Mouse (Mus musculus): Measurements from ENCODE around the gene Olfr1373. TPM values are rescaled to one million over a fixed set of nuclear protein-coding genes. Genes with fewer than 3 reads are reported as not detected.
A peak's percentile ranks its signal among the peaks of the same experiment; 100 is the strongest.
"Not testable (repeated sequence)": the region's sequence is repeated elsewhere in the genome, so short reads cannot be mapped to it uniquely, and the experiment has no call there.

The Olfr1373 gene
- total and polyA plus RNA-seq, 3 experiments = not detected

DNA sequence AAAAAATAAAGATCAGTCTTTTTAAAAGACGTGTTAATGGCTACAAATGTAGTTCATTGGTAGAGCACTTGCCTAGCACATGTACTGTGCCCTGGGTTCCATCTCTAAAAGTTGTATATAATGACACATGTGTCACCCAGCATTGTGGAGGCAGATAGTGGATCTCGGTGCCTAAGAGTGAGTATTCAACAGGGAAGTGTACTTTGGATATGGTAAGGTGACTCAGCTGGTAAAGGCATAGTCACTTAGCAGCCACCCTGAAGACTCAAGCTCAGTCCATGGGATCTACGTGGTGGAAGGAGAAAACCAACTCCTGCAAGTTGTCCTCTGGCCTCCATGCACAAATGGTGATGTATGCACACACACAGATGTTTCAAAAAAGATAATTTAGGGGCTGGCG, 20.9 kb downstream of the Olfr1373 start:
- H3K4me1 ChIP-seq (ENCODE audit: insufficient read depth, low read depth, low read length) = peaks cover 3% of the 10 kb centered on the region; the same call in 1 of the 2 replicates
- TF ChIP-seq GATA1 (IDR thresholded peaks at IDR 0.05; ENCODE audit: borderline replicate concordance, low read length) (no peak), GATA2 (IDR thresholded peaks at IDR 0.05; ENCODE audit: borderline replicate concordance, low read depth, low read length) (no peak), CTCF (IDR thresholded peaks at IDR 0.05; ENCODE audit: low read depth, low read length) (no peak), TAL1 (conservative IDR thresholded peaks at IDR 0.05; ENCODE audit: low read depth, low read length) (no peak), POLR2AphosphoS5 (IDR thresholded peaks at IDR 0.05; ENCODE audit: insufficient replicate concordance, low read depth, low read length) (no peak)
- ATAC-seq (ENCODE audit: extremely low read depth, insufficient number of reproducible peaks, low FRiP score, poor library complexity, severe bottlenecking) (no peak), DNase-seq (ENCODE audit: low spot score) (no peak)
- H3K27me3 ChIP-seq (ENCODE audit: insufficient read depth, low read length) = no peaks in the 10 kb centered on the region
- H3K9me3 ChIP-seq (replicated peaks) = no peaks in the 10 kb centered on the region
- H3K36me3 ChIP-seq (replicated peaks) = peaks cover 92% of the 10 kb centered on the region
- H3K4me3 ChIP-seq (ENCODE audit: low read depth, low read length) = no peak overlapping the region

DNA sequence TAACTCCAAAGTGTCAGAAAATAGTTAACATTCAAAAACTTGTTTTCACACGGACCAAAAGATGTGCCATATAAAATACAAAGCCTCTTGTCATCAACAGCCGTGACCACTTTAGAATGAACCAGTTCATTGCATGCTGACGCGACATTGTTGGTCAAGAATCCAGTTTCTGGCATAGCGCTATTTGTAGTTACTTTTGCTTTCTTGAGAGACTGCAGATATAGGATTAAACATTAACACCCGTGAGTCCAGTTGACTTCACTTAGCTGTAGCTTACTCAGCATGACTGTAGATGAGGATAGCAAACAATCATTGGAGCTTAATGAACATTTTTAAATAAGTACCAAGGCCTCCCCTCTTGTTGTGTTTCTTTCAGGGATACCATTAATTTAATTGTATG, 23.3 kb downstream of the Olfr1373 start:
- Histone ChIP-seq H3K9me3 (replicated peaks) (no peaks in the 10 kb centered on the region), H3K36me3 (replicated peaks) (peaks cover 94% of the 10 kb centered on the region), H3K4me3 (ENCODE audit: low read depth, low read length) (no peak overlapping the region), H3K27me3 (ENCODE audit: insufficient read depth, low read length) (no peaks in the 10 kb centered on the region), H3K4me1 (ENCODE audit: insufficient read depth, low read depth, low read length) (peaks cover 3% of the 10 kb centered on the region; the same call in 1 of the 2 replicates)
- DNase-seq (ENCODE audit: low spot score) (no peak), ATAC-seq (ENCODE audit: extremely low read depth, insufficient number of reproducible peaks, low FRiP score, poor library complexity, severe bottlenecking) (no peak)
- TF ChIP-seq GATA2 (IDR thresholded peaks at IDR 0.05; ENCODE audit: borderline replicate concordance, low read depth, low read length) (no peak), GATA1 (IDR thresholded peaks at IDR 0.05; ENCODE audit: borderline replicate concordance, low read length) (no peak), CTCF (IDR thresholded peaks at IDR 0.05; ENCODE audit: low read depth, low read length) (no peak), TAL1 (conservative IDR thresholded peaks at IDR 0.05; ENCODE audit: low read depth, low read length) (no peak)

DNA sequence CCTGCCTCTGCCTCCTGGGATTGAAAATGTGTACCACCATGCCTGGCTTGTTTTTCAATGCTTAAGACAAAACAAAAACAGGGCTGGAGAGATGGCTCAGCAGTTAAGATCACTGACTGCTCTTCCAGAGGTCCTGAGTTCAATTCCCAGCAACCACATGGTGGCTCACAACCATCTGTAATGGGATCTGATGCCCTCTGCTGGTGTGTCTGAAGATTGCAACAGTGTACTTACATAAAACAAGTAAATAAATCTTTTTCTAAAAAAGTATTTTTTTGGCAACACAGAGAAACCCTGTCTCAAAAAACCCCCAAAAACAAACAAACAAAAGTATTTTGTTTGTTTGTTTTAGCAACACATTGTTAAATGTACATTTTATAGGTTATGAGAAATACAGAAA, 24.9 kb downstream of the Olfr1373 start:
- Histone ChIP-seq H3K4me1 (ENCODE audit: insufficient read depth, low read depth, low read length) (peaks cover 10% of the 10 kb centered on the region), H3K36me3 (replicated peaks) (peaks cover 97% of the 10 kb centered on the region)
- not testable (repeated sequence) for ATAC-seq (ENCODE audit: extremely low read depth, insufficient number of reproducible peaks, low FRiP score, poor library complexity, severe bottlenecking); DNase-seq (ENCODE audit: low spot score); H3K4me3 ChIP-seq (ENCODE audit: low read depth, low read length); H3K9me3 ChIP-seq (replicated peaks); H3K27me3 ChIP-seq (ENCODE audit: insufficient read depth, low read length)

DNA sequence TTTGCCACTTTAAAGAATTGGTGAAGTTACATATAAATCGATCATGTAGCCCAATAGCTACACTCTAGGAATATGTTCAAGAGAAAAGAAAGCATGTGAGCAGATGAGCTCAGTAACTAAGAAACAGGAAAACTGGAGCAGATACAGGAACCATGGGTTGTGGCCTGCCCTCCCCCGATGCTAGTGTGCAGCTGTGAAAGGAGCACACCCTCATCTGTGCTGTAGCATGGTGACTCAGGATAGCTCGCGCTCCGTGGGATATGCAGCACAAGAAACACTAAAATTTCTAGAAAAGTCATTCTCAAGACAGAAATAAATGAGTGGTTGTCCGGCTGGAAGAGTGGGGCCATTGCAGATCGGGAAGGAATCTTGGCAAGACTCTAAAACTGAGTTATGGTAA, 28.2 kb downstream of the Olfr1373 start:
- TF ChIP-seq CTCF (IDR thresholded peaks at IDR 0.05; ENCODE audit: low read depth, low read length) (no peak), GATA2 (IDR thresholded peaks at IDR 0.05; ENCODE audit: borderline replicate concordance, low read depth, low read length) (no peak), POLR2AphosphoS5 (IDR thresholded peaks at IDR 0.05; ENCODE audit: insufficient replicate concordance, low read depth, low read length) (no peak), TAL1 (conservative IDR thresholded peaks at IDR 0.05; ENCODE audit: low read depth, low read length) (no peak), GATA1 (IDR thresholded peaks at IDR 0.05; ENCODE audit: borderline replicate concordance, low read length) (no peak)
- Histone ChIP-seq H3K4me1 (ENCODE audit: insufficient read depth, low read depth, low read length) (peaks cover 25% of the 10 kb centered on the region), H3K9me3 (replicated peaks) (no peaks in the 10 kb centered on the region), H3K36me3 (replicated peaks) (peaks cover 94% of the 10 kb centered on the region), H3K27me3 (ENCODE audit: insufficient read depth, low read length) (no peaks in the 10 kb centered on the region), H3K4me3 (ENCODE audit: low read depth, low read length) (no peak overlapping the region)
- no peak for DNase-seq (ENCODE audit: low spot score)
- no peak for ATAC-seq (ENCODE audit: extremely low read depth, insufficient number of reproducible peaks, low FRiP score, poor library complexity, severe bottlenecking)

DNA sequence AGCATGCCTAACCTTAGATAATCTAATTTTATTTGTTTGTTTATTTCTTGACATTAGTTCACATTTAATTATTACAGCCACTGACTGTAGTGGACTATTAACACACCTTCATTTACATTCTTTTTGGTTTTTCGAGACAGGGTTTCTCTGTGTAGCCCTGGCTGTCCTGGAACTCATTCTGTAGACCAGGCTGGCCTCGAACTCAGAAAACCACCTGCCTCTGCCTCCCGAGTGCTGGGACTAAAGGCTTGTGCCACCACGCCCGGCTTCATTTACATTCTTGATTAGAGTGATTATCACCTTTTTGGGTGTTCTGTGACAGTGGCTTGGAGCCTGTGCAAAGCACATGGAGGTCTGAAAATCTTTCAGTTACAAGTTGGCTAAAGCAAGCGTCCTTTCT, 29.2 kb downstream of the Olfr1373 start:
- H3K4me3 ChIP-seq (ENCODE audit: low read depth, low read length); ATAC-seq (ENCODE audit: extremely low read depth, insufficient number of reproducible peaks, low FRiP score, poor library complexity, severe bottlenecking); H3K9me3 ChIP-seq (replicated peaks); DNase-seq (ENCODE audit: low spot score); H3K27me3 ChIP-seq (ENCODE audit: insufficient read depth, low read length): not testable (repeated sequence)
- peaks cover 86% of the 10 kb centered on the region for H3K36me3 ChIP-seq (replicated peaks)
- H3K4me1 ChIP-seq (ENCODE audit: insufficient read depth, low read depth, low read length) = peaks cover 25% of the 10 kb centered on the region

DNA sequence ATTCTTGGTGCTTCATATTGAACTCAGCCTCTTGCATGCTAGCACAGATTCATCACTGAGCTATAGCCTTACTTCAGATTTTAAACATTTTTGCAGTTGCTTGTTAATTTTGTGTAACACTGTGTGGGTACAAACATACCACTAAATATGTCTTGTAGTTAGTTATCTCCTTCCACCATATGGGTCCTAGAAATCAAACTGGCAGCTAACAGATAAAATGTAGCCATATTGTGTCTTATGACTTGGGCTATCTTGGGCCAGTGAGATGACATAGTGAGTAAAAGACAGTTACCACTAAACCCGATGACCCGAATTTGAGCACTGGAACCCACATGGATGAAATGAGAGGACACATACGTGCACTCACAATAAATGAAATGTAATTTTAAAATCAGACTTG, 29.8 kb downstream of the Olfr1373 start:
- ATAC-seq (ENCODE audit: extremely low read depth, insufficient number of reproducible peaks, low FRiP score, poor library complexity, severe bottlenecking) (no peak), DNase-seq (ENCODE audit: low spot score) (no peak)
- Histone ChIP-seq H3K9me3 (replicated peaks) (no peaks in the 10 kb centered on the region), H3K4me1 (ENCODE audit: insufficient read depth, low read depth, low read length) (peaks cover 25% of the 10 kb centered on the region), H3K4me3 (ENCODE audit: low read depth, low read length) (no peak overlapping the region), H3K36me3 (replicated peaks) (peaks cover 85% of the 10 kb centered on the region), H3K27me3 (ENCODE audit: insufficient read depth, low read length) (no peaks in the 10 kb centered on the region)
- TF ChIP-seq GATA2 (IDR thresholded peaks at IDR 0.05; ENCODE audit: borderline replicate concordance, low read depth, low read length) (no peak), POLR2AphosphoS5 (IDR thresholded peaks at IDR 0.05; ENCODE audit: insufficient replicate concordance, low read depth, low read length) (no peak), TAL1 (conservative IDR thresholded peaks at IDR 0.05; ENCODE audit: low read depth, low read length) (0 out of 2 replicates have a peak, but pooled peaks have one; percentile 15), GATA1 (IDR thresholded peaks at IDR 0.05; ENCODE audit: borderline replicate concordance, low read length) (no peak), CTCF (IDR thresholded peaks at IDR 0.05; ENCODE audit: low read depth, low read length) (no peak)

DNA sequence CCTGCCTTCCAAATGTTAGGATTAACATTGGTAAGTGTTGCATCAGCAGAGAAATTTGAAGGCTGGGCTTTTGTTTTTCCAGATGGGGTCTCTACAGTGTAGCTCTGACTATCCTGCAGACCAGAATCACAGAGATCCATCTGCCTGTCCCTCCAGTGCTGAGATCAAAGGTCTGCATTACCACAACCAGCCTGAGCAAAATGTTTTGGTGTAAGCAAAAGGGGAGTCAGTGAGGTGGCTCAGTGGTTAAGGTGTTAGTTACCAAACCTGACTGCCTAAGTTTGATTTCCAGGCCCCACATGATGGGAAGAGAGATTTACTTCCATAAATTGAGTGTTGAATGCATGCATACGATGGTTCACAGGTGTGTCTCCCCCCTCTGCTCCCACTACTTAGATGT, 35.9 kb downstream of the Olfr1373 start:
- no peak for TF ChIP-seq TAL1 (conservative IDR thresholded peaks at IDR 0.05; ENCODE audit: low read depth, low read length)
- no peak for TF ChIP-seq GATA2 (IDR thresholded peaks at IDR 0.05; ENCODE audit: borderline replicate concordance, low read depth, low read length)
- no peak for TF ChIP-seq GATA1 (IDR thresholded peaks at IDR 0.05; ENCODE audit: borderline replicate concordance, low read length)
- TF ChIP-seq CTCF (IDR thresholded peaks at IDR 0.05; ENCODE audit: low read depth, low read length) = no peak
- TF ChIP-seq POLR2AphosphoS5 (IDR thresholded peaks at IDR 0.05; ENCODE audit: insufficient replicate concordance, low read depth, low read length) = no peak

More for the DNA sequence above, 35.9 kb downstream of the Olfr1373 start:
- DNase-seq (ENCODE audit: low spot score) (no peak), ATAC-seq (ENCODE audit: extremely low read depth, insufficient number of reproducible peaks, low FRiP score, poor library complexity, severe bottlenecking) (no peak)
- Histone ChIP-seq H3K36me3 (replicated peaks) (peaks cover 53% of the 10 kb centered on the region), H3K4me1 (ENCODE audit: insufficient read depth, low read depth, low read length) (peaks cover 33% of the 10 kb centered on the region), H3K9me3 (replicated peaks) (no peaks in the 10 kb centered on the region), H3K4me3 (ENCODE audit: low read depth, low read length) (no peak overlapping the region), H3K27me3 (ENCODE audit: insufficient read depth, low read length) (no peaks in the 10 kb centered on the region)
